ENCODE assay signal across 19 mouse cellular contexts in the genomic region with DNA sequence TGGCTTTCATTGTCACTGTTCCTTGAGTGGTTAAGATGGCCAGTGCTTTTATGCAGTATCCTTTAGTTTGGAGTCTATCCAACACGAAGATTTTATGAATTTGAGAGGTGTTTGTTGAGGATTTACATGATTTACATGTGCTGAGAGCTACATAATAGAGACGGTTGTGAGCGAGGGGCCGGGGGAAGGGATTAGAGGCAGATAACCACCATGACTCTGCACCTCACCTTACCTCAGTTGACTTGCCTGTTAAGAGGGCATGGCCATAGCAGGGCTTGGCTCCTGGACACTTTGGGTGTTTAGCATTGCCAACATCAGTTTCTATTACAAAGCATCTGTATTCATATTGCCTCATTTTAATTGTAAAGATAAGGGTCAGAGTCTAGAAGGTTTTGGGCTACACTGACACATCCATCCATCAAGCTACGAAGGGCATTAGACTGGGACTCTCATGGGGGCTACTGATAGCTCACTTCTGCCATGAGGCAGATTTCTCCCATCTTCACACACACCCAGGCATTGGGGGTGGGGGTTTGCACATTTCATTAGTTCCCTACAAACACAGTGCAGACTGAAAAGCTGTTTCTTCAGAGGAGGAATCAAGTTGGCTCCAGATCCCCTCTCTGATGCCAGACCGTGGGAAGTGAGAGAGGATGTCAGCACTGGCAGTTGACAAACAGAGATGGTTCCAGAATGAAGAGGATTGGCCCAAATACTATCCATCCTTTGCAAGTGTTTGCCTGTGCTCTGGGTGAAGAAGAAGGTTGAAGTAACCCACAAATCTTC.
A peak's percentile ranks its signal among the peaks of the same experiment; 100 is the strongest.
DNase-seq lines count a peak whose midpoint lies in the region; ATAC-seq and TF ChIP-seq lines count a peak whose summit lies in the region.
"Had no signal": no experiment of that assay in that cellular context is flagged by ENCODE, and none has a peak within 500 bp of the region (broad histone marks: within the 10 kb centered on the region; RNA-seq: fewer than 3 reads in every experiment).

No protein-coding gene starts in this region.

- H3K4me2 ChIP-seq in forebrain, postnatal 0 days (ENCODE audit: low read depth): no peak overlapping the region
- no peak overlapping the region for H3K4me2 ChIP-seq in forebrain, embryonic 12.5 days
- H3K4me2 ChIP-seq: embryonic facial prominence, embryonic 13.5 days; forebrain, embryonic 15.5 days; intestine, embryonic 15.5 days; stomach, embryonic 15.5 days had no signal

- H3K4me3 ChIP-seq in forebrain, postnatal 0 days (ENCODE audit: low read depth, low read length): no peak overlapping the region
- no peak overlapping the region for H3K4me3 ChIP-seq in forebrain, embryonic 12.5 days (replicated peaks)
- H3K4me3 ChIP-seq: embryonic facial prominence, embryonic 13.5 days; forebrain, embryonic 15.5 days; intestine, embryonic 15.5 days; stomach, embryonic 15.5 days had no signal

- TF ChIP-seq CTCF in forebrain, postnatal 0 days (IDR thresholded peaks at IDR 0.05; ENCODE audit: low read depth): no peak

- H3K27ac ChIP-seq in forebrain, postnatal 0 days (ENCODE audit: low read depth, low read length): no peak overlapping the region
- H3K27ac ChIP-seq in forebrain, embryonic 12.5 days: no peak overlapping the region
- H3K27ac ChIP-seq: embryonic facial prominence, embryonic 13.5 days; forebrain, embryonic 15.5 days; intestine, embryonic 15.5 days; macrophage; stomach, embryonic 15.5 days had no signal

- no peak overlapping the region for H3K9ac ChIP-seq in forebrain, postnatal 0 days
- H3K9ac ChIP-seq in forebrain, embryonic 12.5 days: no peak overlapping the region
- H3K9ac ChIP-seq: embryonic facial prominence, embryonic 13.5 days; forebrain, embryonic 15.5 days; intestine, embryonic 15.5 days; stomach, embryonic 15.5 days had no signal

- H3K27me3 ChIP-seq in forebrain, postnatal 0 days (ENCODE audit: insufficient read depth, low read length): no peaks in the 10 kb centered on the region
- no peaks in the 10 kb centered on the region for H3K27me3 ChIP-seq in forebrain, embryonic 12.5 days
- H3K27me3 ChIP-seq: embryonic facial prominence, embryonic 13.5 days; forebrain, embryonic 15.5 days; intestine, embryonic 15.5 days; stomach, embryonic 15.5 days had no signal

- DNase-seq in forebrain, postnatal 0 days: peak; percentile 65
- peak; percentile 16 to 18 for DNase-seq in frontal cortex, postnatal 14 days (ENCODE audit: low spot score in 2 of 2)
- DNase-seq in layer of hippocampus, postnatal 36 days: peak; percentile 55 to 56
- DNase-seq in right cerebral cortex, adult 2 months (ENCODE audit: low spot score in 2 of 2): peak; percentile 43 to 48
- DNase-seq in MN1 (ENCODE audit: low spot score): no peak
- DNase-seq in urinary bladder, postnatal 10 days (ENCODE audit: low spot score): no peak
- DNase-seq in adrenal gland, postnatal 36 days: no peak
- DNase-seq: B cell, adult 2 months; cerebellum, adult 9-10 months; heart, postnatal 4 days; kidney, postnatal 25 days; thymus, postnatal 4 days had no signal

- 0 out of 2 replicates have a peak, but pooled peaks cover 10% of the 10 kb centered on the region for H3K4me1 ChIP-seq in forebrain, postnatal 0 days (ENCODE audit: insufficient read depth)
- peaks cover 13% of the 10 kb centered on the region for H3K4me1 ChIP-seq in forebrain, embryonic 12.5 days
- H3K4me1 ChIP-seq: embryonic facial prominence, embryonic 13.5 days; intestine, embryonic 15.5 days; stomach, embryonic 15.5 days had no signal

- 73% methylated on average over 6 of the region's 6 CpGs for WGBS in forebrain, postnatal 0 days
- 86% methylated on average over 6 of the region's 6 CpGs for WGBS in forebrain, embryonic 12.5 days

- no peaks in the 10 kb centered on the region for H3K36me3 ChIP-seq in forebrain, postnatal 0 days (ENCODE audit: insufficient read depth)
- no peaks in the 10 kb centered on the region for H3K36me3 ChIP-seq in forebrain, embryonic 12.5 days (replicated peaks)
- H3K36me3 ChIP-seq: embryonic facial prominence, embryonic 13.5 days; forebrain, embryonic 15.5 days; intestine, embryonic 15.5 days; stomach, embryonic 15.5 days had no signal

- no peaks in the 10 kb centered on the region for H3K9me3 ChIP-seq in forebrain, postnatal 0 days (ENCODE audit: low read length)
- H3K9me3 ChIP-seq in forebrain, embryonic 12.5 days: no peaks in the 10 kb centered on the region
- H3K9me3 ChIP-seq: embryonic facial prominence, embryonic 13.5 days; forebrain, embryonic 15.5 days; intestine, embryonic 15.5 days; stomach, embryonic 15.5 days had no signal

- peak; percentile 51; the same call in 1 of the 2 replicates for ATAC-seq in forebrain, postnatal 0 days
- ATAC-seq in forebrain, embryonic 12.5 days (ENCODE audit: low FRiP score): no peak
- ATAC-seq: forebrain, embryonic 15.5 days; intestine, embryonic 15.5 days; midbrain, embryonic 16.5 days had no signal

Comparison
In these comparisons a context has a peak if more than half of its experiments do, and no peak if none do; other contexts are left out.
1. DNase-seq: peak in forebrain, postnatal 0 days (single experiment), frontal cortex, postnatal 14 days (2 of 2), layer of hippocampus, postnatal 36 days (2 of 2) and right cerebral cortex, adult 2 months (2 of 2); none in MN1 (single experiment), urinary bladder, postnatal 10 days (single experiment) and adrenal gland, postnatal 36 days (0 of 2).